Mouse (Mus musculus) ZHBTc4 (cell line): ENCODE measurements around the gene Limd1.

Source experiments
- DNase-seq: peaks from one replicate; pipeline ENCODE4 v3.0.0-alpha.2; 2011; ENCODE audit warnings: low read depth, low spot score

The Limd1 gene

DNA sequence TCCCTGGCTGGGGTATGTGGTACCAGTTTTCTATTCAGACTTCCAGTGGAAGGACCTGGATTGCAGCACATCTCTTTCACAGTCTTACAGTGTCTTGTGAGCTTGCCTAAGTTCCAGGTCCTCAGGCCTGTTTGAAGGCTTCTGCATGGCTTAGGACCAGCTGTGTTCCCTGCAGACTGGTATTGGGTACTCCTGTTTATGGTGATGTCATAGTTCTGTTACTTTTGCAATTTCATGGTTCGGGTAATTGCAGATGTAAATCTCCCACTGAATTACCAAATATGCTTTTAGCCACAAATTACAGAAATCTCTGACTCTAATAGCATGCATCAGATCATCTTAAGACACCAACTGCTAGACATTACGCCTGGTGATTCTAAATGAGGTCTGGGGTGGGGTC, 36.6 kb downstream of the Limd1 start:
- no peak for DNase-seq

DNA sequence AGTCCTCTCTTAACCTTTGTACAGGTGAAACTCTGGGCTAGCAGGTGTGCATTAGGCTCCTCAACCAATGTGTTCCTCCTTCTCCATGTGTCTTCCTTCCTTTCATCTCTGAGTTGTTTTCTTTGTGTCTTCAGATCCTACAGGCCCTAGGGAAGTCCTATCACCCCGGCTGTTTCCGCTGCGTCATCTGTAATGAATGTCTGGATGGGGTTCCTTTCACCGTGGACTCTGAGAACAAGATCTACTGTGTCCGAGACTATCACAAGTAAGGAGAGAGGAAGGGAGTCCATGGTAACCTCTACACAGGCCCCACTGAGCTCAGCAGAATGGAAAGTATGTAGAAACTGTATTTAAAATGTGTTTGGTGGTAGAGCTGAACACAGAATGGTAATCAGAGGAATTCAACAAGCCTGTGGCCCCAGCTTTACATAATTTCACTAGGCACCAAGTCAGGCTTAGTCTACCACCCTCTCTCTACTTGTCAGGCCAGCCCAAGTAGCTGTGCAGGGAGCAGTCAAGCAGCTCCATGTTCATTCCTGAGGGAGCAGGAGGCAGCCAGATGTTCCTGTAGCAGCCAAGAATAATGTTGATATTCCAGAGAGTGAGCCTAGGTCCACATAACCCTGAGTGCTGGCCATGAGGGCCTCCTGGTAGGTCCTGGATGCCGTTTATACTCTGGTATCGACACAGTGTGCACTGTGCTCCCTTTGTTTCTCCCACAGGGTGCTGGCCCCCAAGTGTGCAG, 38.3 kb downstream of the Limd1 start:
- DNase-seq, result no peak

GRCm38 (mm10) chr9:123518969-123519894, 40.7 kb downstream of the Limd1 start:
- DNase-seq, result no peak

DNA sequence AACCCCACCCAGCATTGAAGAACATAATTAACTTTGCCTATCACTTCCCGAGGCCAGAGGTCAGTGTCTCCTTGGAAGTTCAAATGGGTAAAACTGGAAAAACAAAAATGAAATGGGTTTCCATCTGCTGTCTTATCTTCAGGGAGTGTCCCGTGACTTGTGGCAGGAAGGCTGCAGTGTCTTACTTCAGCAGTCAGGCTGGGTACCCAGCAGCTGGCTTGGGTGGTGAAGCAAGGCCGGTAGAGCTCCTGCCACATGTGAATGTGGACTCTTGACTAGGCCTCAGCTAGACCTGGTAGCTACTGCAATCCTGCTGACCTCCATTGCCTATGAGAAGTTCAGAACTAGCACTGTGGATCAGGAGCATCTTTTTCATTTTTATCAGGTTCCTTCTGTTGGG, 42.2 kb downstream of the Limd1 start:
- no peak for DNase-seq

GRCm38 (mm10) chr9:123523676-123524075, 45.2 kb downstream of the Limd1 start:
- DNase-seq, result peak; percentile 65

GRCm38 (mm10) chr9:123525095-123525494, 46.6 kb downstream of the Limd1 start:
- DNase-seq, result peak; percentile 70

DNA sequence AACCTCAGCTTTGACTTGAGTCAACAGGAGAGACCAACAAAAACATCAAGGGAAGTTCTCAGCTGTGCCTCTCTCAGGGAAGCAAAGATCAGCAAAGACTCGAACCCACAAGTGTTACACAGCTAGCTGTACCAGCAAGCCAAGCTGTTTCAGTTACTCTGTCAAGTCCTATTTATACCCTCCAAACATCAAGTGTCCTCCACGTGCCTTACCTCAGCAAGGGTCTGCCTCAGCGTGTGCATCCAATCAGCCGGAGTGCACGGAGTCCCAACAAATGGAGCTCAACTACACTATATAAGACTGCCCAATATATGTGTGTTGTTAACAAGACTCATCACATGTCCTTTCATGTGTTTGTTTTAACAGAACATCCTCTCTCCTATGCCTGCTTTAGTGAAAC, 48.0 kb downstream of the Limd1 start:
- no peak for DNase-seq

GRCm38 (mm10) chr9:123528087-123528925, 49.8 kb downstream of the Limd1 start:
- peak; percentile 46 for DNase-seq

GRCm38 (mm10) chr9:123528926-123529295, 50.4 kb downstream of the Limd1 start:
- peak; percentile 56 for DNase-seq

DNA sequence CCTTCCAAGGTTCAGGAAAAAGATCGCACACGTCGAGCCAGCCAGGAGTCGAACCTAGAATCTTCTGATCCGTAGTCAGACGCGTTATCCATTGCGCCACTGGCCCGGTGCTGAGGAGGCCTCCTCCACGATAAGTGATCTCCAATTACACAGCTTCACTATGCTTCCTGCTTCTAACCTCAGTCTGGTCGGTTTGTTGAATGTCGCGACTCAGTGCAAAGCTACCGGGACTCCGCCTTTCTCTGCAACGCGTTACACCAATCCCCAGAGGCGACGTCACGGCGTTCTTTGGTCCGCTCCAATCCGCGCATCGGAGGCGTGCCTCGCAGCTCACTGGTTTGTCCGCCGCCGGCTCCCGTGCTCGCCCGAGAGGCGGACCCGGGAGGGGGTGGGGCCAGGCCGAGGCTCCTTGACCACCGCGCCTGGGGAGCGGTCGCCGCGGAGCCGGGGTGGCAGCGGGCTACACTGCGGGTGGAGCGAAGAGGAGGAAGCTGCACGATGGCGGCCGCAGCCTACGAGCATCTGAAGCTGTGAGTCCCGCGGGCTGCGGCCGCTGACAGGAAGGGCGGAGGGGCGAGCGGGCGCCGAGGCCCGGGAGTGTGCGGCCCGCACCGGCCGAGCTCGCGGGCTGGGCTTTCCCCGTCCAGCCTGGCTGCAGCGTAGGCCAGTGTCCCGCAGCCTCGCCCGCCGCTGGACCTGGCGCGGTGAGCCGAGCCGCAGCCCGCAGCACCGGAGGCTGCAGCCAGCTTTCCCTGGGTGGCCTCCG, 51.1 kb downstream of the Limd1 start, which contains the start of gene Sacm1l:
Gene Sacm1l (plus strand): TSS at position 368 of the 766 bp plus-strand sequence.
- DNase-seq, result peak; percentile 99

DNA sequence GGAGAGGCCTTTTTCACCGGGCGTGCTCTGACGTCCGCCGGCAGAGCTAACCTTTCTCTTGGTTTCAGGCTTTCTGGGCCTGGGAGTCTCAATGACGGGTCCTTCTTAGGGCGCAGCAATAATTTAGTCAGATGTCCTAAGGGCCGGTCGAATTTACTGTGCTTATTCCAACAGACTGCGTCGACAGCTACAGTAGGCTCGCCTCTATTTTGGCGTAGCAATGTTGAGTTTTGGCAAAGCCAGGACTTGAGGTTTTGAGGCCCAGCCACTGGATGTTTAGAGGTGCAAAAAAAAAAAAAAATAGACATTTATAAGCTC, 51.6 kb downstream of the Limd1 start:
- peak; percentile 44 for DNase-seq

- DNase-seq, result no peak
These were observed 52.1 kb downstream of the Limd1 start for GRCm38 (mm10) chr9:123530566-123531130.

DNA sequence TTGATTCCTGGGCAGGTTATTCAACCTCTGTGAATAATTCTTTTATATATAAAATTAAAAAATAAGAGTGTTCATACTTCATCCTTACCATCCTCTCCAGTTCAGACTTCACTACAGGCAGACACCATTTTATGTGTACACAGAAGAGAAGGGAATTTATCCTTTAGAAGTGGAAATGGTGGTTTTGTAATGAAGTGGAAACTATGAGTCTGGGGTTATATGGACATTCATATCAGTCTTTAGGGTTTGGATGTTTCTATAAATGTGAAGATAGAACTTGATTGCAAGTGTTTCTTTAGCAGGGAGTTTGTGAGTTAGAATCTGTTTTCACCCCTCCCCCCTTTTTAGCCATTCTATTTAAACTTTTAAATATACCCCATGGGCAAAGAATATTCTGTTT, 52.7 kb downstream of the Limd1 start:
- no peak for DNase-seq

GRCm38 (mm10) chr9:123536613-123537012, 58.1 kb downstream of the Limd1 start:
- DNase-seq, result no peak

- no peak for DNase-seq
These were observed 59.7 kb downstream of the Limd1 start for GRCm38 (mm10) chr9:123538189-123538588.

GRCm38 (mm10) chr9:123539093-123539492, 60.6 kb downstream of the Limd1 start:
- no peak for DNase-seq

- no peak for DNase-seq
These were observed 61.3 kb downstream of the Limd1 start for GRCm38 (mm10) chr9:123539823-123540222.

DNA sequence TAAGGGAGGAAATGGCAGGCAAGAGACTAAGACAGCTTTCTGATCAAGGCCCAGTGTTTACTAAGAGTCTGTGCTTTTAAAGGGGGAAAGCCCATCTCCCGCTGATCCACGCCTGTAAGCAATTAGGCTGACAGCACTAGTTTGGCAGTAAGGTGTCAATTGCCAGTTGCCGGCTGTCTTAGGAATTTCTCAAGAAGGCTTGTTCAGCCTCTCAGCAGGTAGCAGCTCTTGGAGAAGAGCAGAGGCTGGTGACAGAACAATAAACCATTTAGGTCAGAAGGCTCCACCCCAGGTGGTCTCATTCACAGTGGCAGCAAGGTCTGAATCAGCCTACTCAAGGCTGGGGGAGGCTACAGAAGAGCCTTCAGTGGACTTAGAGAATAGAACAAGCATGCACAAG, 76.1 kb downstream of the Limd1 start:
- peak; percentile 91 for DNase-seq
